Mouse (Mus musculus) CH12.LX (cell line): Measurements from ENCODE around the gene Drc3.

Experiments
- CHD1 ChIP-seq: IDR thresholded peaks from 2 replicates; pipeline ENCODE4 v1.6.1; 2012; ENCODE audit warnings: low read depth, low read length, improper control_type of control experiment, inconsistent platforms
- CTCF ChIP-seq, 2 experiments: IDR thresholded peaks in 1 of 2; conservative IDR thresholded peaks in 1 of 2; 2 replicates each; pipeline ENCODE4 v1.5.1; 2011 to 2012; ENCODE audit warnings: low read depth in 2 of 2, low read length in 2 of 2, improper control_type of control experiment in 1 of 2, inconsistent platforms in 1 of 2, mild to moderate bottlenecking in 1 of 2, moderate library complexity in 1 of 2
- E2F4 ChIP-seq: IDR thresholded peaks from 2 replicates; pipeline ENCODE4 v1.6.1; 2011; ENCODE audit warnings: low read depth, low read length, improper control_type of control experiment; ENCODE audit not compliant: insufficient replicate concordance
- EP300 ChIP-seq: IDR thresholded peaks from 2 replicates; pipeline ENCODE4 v1.6.1; 2011; ENCODE audit warnings: low read length, improper control_type of control experiment
- HCFC1 ChIP-seq: IDR thresholded peaks from 2 replicates; pipeline ENCODE4 v1.6.1; 2012; ENCODE audit warnings: low read depth, mild to moderate bottlenecking, inconsistent platforms, low read length, improper control_type of control experiment
- KAT2A ChIP-seq: IDR thresholded peaks from 2 replicates; pipeline ENCODE4 v1.6.1; 2012; ENCODE audit warnings: low read length, improper control_type of control experiment, inconsistent platforms; ENCODE audit not compliant: insufficient replicate concordance
- MAX ChIP-seq: IDR thresholded peaks from 2 replicates; pipeline ENCODE4 v1.6.1; 2011; ENCODE audit warnings: low read length, improper control_type of control experiment
- MAZ ChIP-seq: IDR thresholded peaks from 2 replicates; pipeline ENCODE4 v1.6.1; 2012; ENCODE audit warnings: low read depth, mild to moderate bottlenecking, inconsistent platforms, low read length, improper control_type of control experiment, moderate library complexity
- POLR2A ChIP-seq: IDR thresholded peaks from 2 replicates; pipeline ENCODE4 v1.6.1; 2011; ENCODE audit warnings: low read depth, mild to moderate bottlenecking, improper control_type of control experiment, low read length
- POLR2AphosphoS2 ChIP-seq: IDR thresholded peaks from 2 replicates; pipeline ENCODE4 v1.6.1; 2011; ENCODE audit warnings: low read depth, low read length, improper control_type of control experiment
- TBP ChIP-seq: conservative IDR thresholded peaks from 2 replicates; pipeline ENCODE4 v1.6.1; 2011; ENCODE audit warnings: low read depth, low read length, improper control_type of control experiment
- TCF12 ChIP-seq: IDR thresholded peaks from 2 replicates; pipeline ENCODE4 v1.6.1; 2014; ENCODE audit warnings: low read depth, mild to moderate bottlenecking, inconsistent platforms, low read length, improper control_type of control experiment
- USF1 ChIP-seq: IDR thresholded peaks from 2 replicates; pipeline ENCODE4 v1.6.1; 2014; ENCODE audit warnings: low read depth, mild to moderate bottlenecking, inconsistent platforms, low read length, improper control_type of control experiment
- ZC3H11A ChIP-seq: IDR thresholded peaks from 2 replicates; pipeline ENCODE4 v1.6.1; 2012; ENCODE audit warnings: low read depth, mild to moderate bottlenecking, inconsistent platforms, low read length, improper control_type of control experiment

- no peak for TF ChIP-seq EP300
- TF ChIP-seq POLR2AphosphoS2, result no peak
- TF ChIP-seq TBP, result no peak
- TF ChIP-seq POLR2A, result no peak
- TF ChIP-seq KAT2A, result no peak
- no peak for TF ChIP-seq CTCF (conservative IDR thresholded peaks at IDR 0.05 in 1 of 2, IDR thresholded peaks at IDR 0.05 in 1 of 2; ENCODE audit: low read depth in 2 of 2, low read length in 2 of 2)
- TF ChIP-seq ZC3H11A, result no peak
- TF ChIP-seq USF1, result no peak
- no peak for TF ChIP-seq MAX
- TF ChIP-seq E2F4, result no peak
- no peak for TF ChIP-seq HCFC1
- no peak for TF ChIP-seq CHD1
- no peak for TF ChIP-seq MAZ
- no peak for TF ChIP-seq TCF12
These were observed 43.3 kb upstream of the Drc3 start for GRCm38 (mm10) chr11:60309875-60310274.
